Mouse (Mus musculus) forebrain, embryonic 13.5 days (tissue): ENCODE measurements around the gene Scn8a. TPM values are rescaled to one million over a fixed set of nuclear protein-coding genes. Genes with fewer than 3 reads are reported as not detected.
A peak's percentile ranks its signal among the peaks of the same experiment; 100 is the strongest.

Source experiments
- ATAC-seq: fragments of 200-750 bp; cut with Nextera tagmentation; 2 replicates; pipeline ENCODE4 v1.8.0; 2017
- H3K27ac ChIP-seq: fragments of 300-500 bp; sonication (generic); 2 replicates; pipeline ENCODE4 v1.5.1; 2015; ENCODE audit warnings: inconsistent platforms, mild to moderate bottlenecking, moderate library complexity
- H3K27me3 ChIP-seq: fragments of 300-500 bp; sonication (generic); 2 replicates; pipeline ENCODE4 v1.6.1; 2015; ENCODE audit warnings: mild to moderate bottlenecking, inconsistent platforms
- H3K36me3 ChIP-seq: fragments of 300-500 bp; sonication (generic); 2 replicates; pipeline ENCODE4 v1.6.1; 2015; ENCODE audit warnings: mild to moderate bottlenecking, inconsistent platforms; ENCODE audit not compliant: poor library complexity, severe bottlenecking
- H3K4me1 ChIP-seq: fragments of 300-500 bp; sonication (generic); 2 replicates; pipeline ENCODE4 v1.6.1; 2015; ENCODE audit warnings: inconsistent platforms
- H3K4me2 ChIP-seq: fragments of 300-500 bp; sonication (generic); 2 replicates; pipeline ENCODE4 v1.6.1; 2015; ENCODE audit warnings: inconsistent platforms, mild to moderate bottlenecking, moderate library complexity
- H3K4me3 ChIP-seq: fragments of 300-500 bp; sonication (generic); 2 replicates; pipeline ENCODE4 v1.5.1; 2015; ENCODE audit warnings: mild to moderate bottlenecking, inconsistent platforms
- H3K9ac ChIP-seq: fragments of 300-500 bp; sonication (generic); 2 replicates; pipeline ENCODE4 v1.6.1; 2015; ENCODE audit warnings: mild to moderate bottlenecking, inconsistent platforms
- H3K9me3 ChIP-seq: fragments of 300-500 bp; sonication (generic); replicated peaks from 2 replicates; pipeline ENCODE4 v1.6.1; 2016; ENCODE audit warnings: inconsistent platforms
- WGBS: fragments of 180-500 bp; shearing (Covaris S2); methylation state at CpG from one replicate; pipeline ENCODE4 v1.1.7; 2015; 5-methylcytosine and 5-hydroxymethylcytosine counted together
- polyA plus RNA-seq: library from polyadenylated mRNA; unstranded; fragments of >200 nt; fragmentation: Nextera tagmentation; extraction: Ambion mirVana; gene quantifications from 2 replicates; pipeline ENCODE4 v1.2.1, GENCODE M21; 2015

The Scn8a gene
- polyA plus RNA-seq, 1 experiment from 2014 or later, result 17.1 TPM

- no peak overlapping the region for H3K27ac ChIP-seq
- H3K4me2 ChIP-seq, result peak overlapping the region; percentile 98
- H3K9me3 ChIP-seq, result no peaks in the 10 kb centered on the region
- H3K27me3 ChIP-seq, result peaks cover 86% of the 10 kb centered on the region
- peak; percentile 59; the same call in 1 of the 2 replicates for ATAC-seq
- no peaks in the 10 kb centered on the region for H3K36me3 ChIP-seq
- H3K4me3 ChIP-seq, result peak overlapping the region; percentile 53
- H3K4me1 ChIP-seq, result peaks cover 17% of the 10 kb centered on the region
- WGBS, result under 1% methylated on average over 72 of the region's 77 CpGs
- H3K9ac ChIP-seq, result peak overlapping the region; percentile 67
Measured at GRCm38 (mm10) chr15:101046527-101047193, 177.0 kb downstream of the Scn8a start.

- Histone ChIP-seq H3K4me1 (peaks cover 17% of the 10 kb centered on the region), H3K36me3 (no peaks in the 10 kb centered on the region), H3K4me3 (peak within 1 kb of the TSS; percentile 53), H3K27ac (no peak within 1 kb of the TSS), H3K27me3 (peaks cover 86% of the 10 kb centered on the region), H3K9ac (peak within 1 kb of the TSS; percentile 67), H3K9me3 (no peaks in the 10 kb centered on the region), H3K4me2 (peak within 1 kb of the TSS; percentile 98)
- under 1% methylated on average over 23 of the region's 23 CpGs for WGBS
- ATAC-seq, result peak; percentile 31; the same call in 1 of the 2 replicates
Measured at GRCm38 (mm10) chr15:101047194-101047555, 177.5 kb downstream of the Scn8a start, which contains the start of gene Gm47841. Gene Gm47841, minus strand, starts transcription at chr15:101047397.

- WGBS, result 56% methylated on average over 5 of the region's 5 CpGs
- no peak overlapping the region for H3K27ac ChIP-seq
- H3K4me1 ChIP-seq, result peaks cover 24% of the 10 kb centered on the region
- ATAC-seq, result no peak
- no peak overlapping the region for H3K4me3 ChIP-seq
- H3K27me3 ChIP-seq, result peaks cover 98% of the 10 kb centered on the region
- H3K9me3 ChIP-seq, result no peaks in the 10 kb centered on the region
- H3K9ac ChIP-seq, result no peak overlapping the region
- no peak overlapping the region for H3K4me2 ChIP-seq
- H3K36me3 ChIP-seq, result no peaks in the 10 kb centered on the region
Measured at GRCm38 (mm10) chr15:101048338-101048896, 178.8 kb downstream of the Scn8a start.

- Histone ChIP-seq H3K4me2 (no peak overlapping the region), H3K4me1 (peaks cover 21% of the 10 kb centered on the region), H3K36me3 (no peaks in the 10 kb centered on the region), H3K27ac (no peak overlapping the region), H3K9me3 (no peaks in the 10 kb centered on the region; the same call in 1 of the 2 replicates), H3K4me3 (no peak overlapping the region), H3K27me3 (peaks cover 96% of the 10 kb centered on the region), H3K9ac (no peak overlapping the region)
- no peak for ATAC-seq
- WGBS, result 43% methylated on average over 10 of the region's 10 CpGs
Measured at GRCm38 (mm10) chr15:101051869-101052268, 182.2 kb downstream of the Scn8a start.

GRCm38 (mm10) chr15:101052560-101053501, 183.2 kb downstream of the Scn8a start:
- ATAC-seq, result peak; percentile 42; the same call in 1 of the 2 replicates
- H3K9me3 ChIP-seq, result no peaks in the 10 kb centered on the region; the same call in 1 of the 2 replicates
- no peaks in the 10 kb centered on the region for H3K36me3 ChIP-seq
- H3K4me1 ChIP-seq, result peaks cover 15% of the 10 kb centered on the region
- peak overlapping the region; percentile 64 for H3K4me2 ChIP-seq
- H3K9ac ChIP-seq, result 0 out of 2 replicates have a peak overlapping the region, but pooled peaks have one; percentile 2
- peaks cover 96% of the 10 kb centered on the region for H3K27me3 ChIP-seq
- H3K27ac ChIP-seq, result no peak overlapping the region
- peak overlapping the region; percentile 42 for H3K4me3 ChIP-seq
- WGBS, result 11% methylated on average over 116 of the region's 120 CpGs

GRCm38 (mm10) chr15:101053832-101054459, 184.3 kb downstream of the Scn8a start:
- no peak for ATAC-seq
- peak overlapping the region; percentile 42 for H3K4me3 ChIP-seq
- peak overlapping the region; percentile 37; the same call in 1 of the 2 replicates for H3K9ac ChIP-seq
- H3K4me2 ChIP-seq, result peak overlapping the region; percentile 64
- H3K4me1 ChIP-seq, result peaks cover 15% of the 10 kb centered on the region
- H3K36me3 ChIP-seq, result no peaks in the 10 kb centered on the region
- WGBS, result 11% methylated on average over 54 of the region's 65 CpGs
- H3K27me3 ChIP-seq, result peaks cover 87% of the 10 kb centered on the region
- no peaks in the 10 kb centered on the region; the same call in 1 of the 2 replicates for H3K9me3 ChIP-seq
- H3K27ac ChIP-seq, result no peak overlapping the region

- 85% methylated on average over 10 of the region's 10 CpGs for WGBS
- Histone ChIP-seq H3K4me3 (no peak overlapping the region), H3K27me3 (peaks cover 81% of the 10 kb centered on the region), H3K36me3 (no peaks in the 10 kb centered on the region), H3K4me1 (peaks cover 17% of the 10 kb centered on the region), H3K27ac (no peak overlapping the region), H3K4me2 (no peak overlapping the region), H3K9ac (no peak overlapping the region), H3K9me3 (no peaks in the 10 kb centered on the region; the same call in 1 of the 2 replicates)
- no peak for ATAC-seq
Measured at GRCm38 (mm10) chr15:101054541-101054940, 184.9 kb downstream of the Scn8a start.

GRCm38 (mm10) chr15:101056225-101056624, 186.6 kb downstream of the Scn8a start:
- Histone ChIP-seq H3K27me3 (peaks cover 64% of the 10 kb centered on the region), H3K36me3 (no peaks in the 10 kb centered on the region), H3K4me3 (no peak overlapping the region), H3K9me3 (no peaks in the 10 kb centered on the region; the same call in 1 of the 2 replicates), H3K9ac (no peak overlapping the region), H3K27ac (no peak overlapping the region), H3K4me2 (no peak overlapping the region), H3K4me1 (peaks cover 27% of the 10 kb centered on the region)
- WGBS, result 42% methylated on average over 10 of the region's 10 CpGs
- peak; percentile 83 for ATAC-seq

GRCm38 (mm10) chr15:101059570-101060279, 190.1 kb downstream of the Scn8a start:
- Histone ChIP-seq H3K4me2 (no peak overlapping the region), H3K27ac (no peak overlapping the region), H3K27me3 (peaks cover 29% of the 10 kb centered on the region), H3K9me3 (no peaks in the 10 kb centered on the region), H3K4me3 (no peak overlapping the region), H3K4me1 (peaks cover 18% of the 10 kb centered on the region), H3K36me3 (no peaks in the 10 kb centered on the region), H3K9ac (no peak overlapping the region)
- WGBS, result 3% methylated on average over 9 of the region's 9 CpGs
- ATAC-seq, result no peak

- no peak for ATAC-seq
- Histone ChIP-seq H3K4me3 (no peak overlapping the region), H3K27ac (no peak overlapping the region), H3K27me3 (peaks cover 23% of the 10 kb centered on the region), H3K4me2 (no peak overlapping the region), H3K9me3 (no peaks in the 10 kb centered on the region), H3K9ac (no peak overlapping the region), H3K4me1 (peaks cover 24% of the 10 kb centered on the region), H3K36me3 (no peaks in the 10 kb centered on the region)
- 39% methylated on average over 11 of the region's 11 CpGs for WGBS
Measured at GRCm38 (mm10) chr15:101060280-101060852, 190.7 kb downstream of the Scn8a start.

- WGBS, result 38% methylated on average over 6 of the region's 6 CpGs
- Histone ChIP-seq H3K9ac (no peak overlapping the region), H3K4me3 (no peak overlapping the region), H3K27me3 (no peaks in the 10 kb centered on the region; the same call in 1 of the 2 replicates), H3K27ac (no peak overlapping the region), H3K9me3 (no peaks in the 10 kb centered on the region), H3K4me2 (no peak overlapping the region), H3K36me3 (no peaks in the 10 kb centered on the region), H3K4me1 (peaks cover 51% of the 10 kb centered on the region)
- ATAC-seq, result no peak
Measured at GRCm38 (mm10) chr15:101065069-101065468, 195.4 kb downstream of the Scn8a start.
